Mouse (Mus musculus) erythroblast, embryonic 14.5 days (primary cell): Measurements from ENCODE around the gene Olfr572.

Source experiments
- GATA1 ChIP-seq: IDR thresholded peaks from 2 replicates; pipeline ENCODE4 v1.6.1; 2012; ENCODE audit warnings: low read length, inconsistent platforms, mixed read lengths
- TAL1 ChIP-seq: IDR thresholded peaks from 3 replicates; pipeline ENCODE4 v1.6.1; 2012; ENCODE audit warnings: low read length, inconsistent platforms, mixed read lengths

- TF ChIP-seq TAL1 = no peak
- TF ChIP-seq GATA1 = no peak
Measured at GRCm38 (mm10) chr7:102958137-102958536, 33.9 kb downstream of the Olfr572 start.
